Mouse (Mus musculus) ES-Bruce4 (cell line): ENCODE measurements around the gene Cobll1. TPM values are rescaled to one million over a fixed set of nuclear protein-coding genes. Genes with fewer than 3 reads are reported as not detected.

Experiments
- H3K27ac ChIP-seq: 2 replicates; pipeline ENCODE4 v1.5.1; 2012; ENCODE audit warnings: low read length, inconsistent platforms; ENCODE audit not compliant: insufficient read depth
- H3K27me3 ChIP-seq: 2 replicates; pipeline ENCODE4 v1.6.1; 2012; ENCODE audit warnings: mild to moderate bottlenecking, low read length, inconsistent platforms; ENCODE audit not compliant: control insufficient read depth, poor library complexity, insufficient read depth, severe bottlenecking
- H3K36me3 ChIP-seq: 2 replicates; pipeline ENCODE4 v1.6.1; 2012; ENCODE audit warnings: inconsistent platforms, mild to moderate bottlenecking, low read length, moderate library complexity; ENCODE audit not compliant: control insufficient read depth, poor library complexity, insufficient read depth, severe bottlenecking
- H3K4me1 ChIP-seq: one replicate; pipeline ENCODE4 v1.8.1; 2011; ENCODE audit warnings: low read length; ENCODE audit not compliant: control insufficient read depth, insufficient read depth
- H3K4me3 ChIP-seq: 2 replicates; pipeline ENCODE4 v1.5.1; 2011; ENCODE audit warnings: low read depth, mild to moderate bottlenecking, low read length
- H3K9ac ChIP-seq: 2 replicates; pipeline ENCODE4 v1.6.1; 2012; ENCODE audit warnings: low read depth, mild to moderate bottlenecking, inconsistent platforms; ENCODE audit not compliant: poor library complexity, severe bottlenecking
- H3K9me3 ChIP-seq: replicated peaks from 2 replicates; pipeline ENCODE4 v1.6.1; 2012; ENCODE audit warnings: mild to moderate bottlenecking, low read length, inconsistent platforms; ENCODE audit not compliant: control insufficient read depth, poor library complexity, insufficient read depth, severe bottlenecking
- CTCF ChIP-seq: IDR thresholded peaks from one replicate; pipeline ENCODE4 v1.8.1; 2011; ENCODE audit warnings: low read depth, low read length
- EP300 ChIP-seq: IDR thresholded peaks from 2 replicates; pipeline ENCODE4 v1.6.1; 2011; ENCODE audit warnings: low read depth, low read length; ENCODE audit not compliant: insufficient read depth
- POLR2A ChIP-seq: IDR thresholded peaks from one replicate; pipeline ENCODE4 v1.8.1; 2011; ENCODE audit warnings: low read length; ENCODE audit not compliant: insufficient read depth
- polyA plus RNA-seq: library from polyadenylated mRNA; stranded (reverse); fragments of >200 nt; gene quantifications from 2 replicates; pipeline ENCODE4 v1.2.4, GENCODE M21; 2011; ENCODE audit warnings: low read depth; ENCODE audit not compliant: missing spikeins, insufficient read depth, insufficient read length

The Cobll1 gene
- polyA plus RNA-seq, 1 experiment, result 7.4 TPM

- Histone ChIP-seq H3K27me3 (no peaks in the 10 kb centered on the region), H3K36me3 (no peaks in the 10 kb centered on the region), H3K9me3 (no peaks in the 10 kb centered on the region; the same call in 1 of the 2 replicates), H3K9ac (no peak overlapping the region), H3K27ac (no peak overlapping the region), H3K4me3 (no peak overlapping the region), H3K4me1 (no peaks in the 10 kb centered on the region)
- TF ChIP-seq CTCF, result no peak
- no peak for TF ChIP-seq EP300
- no peak for TF ChIP-seq POLR2A
Measured at GRCm38 (mm10) chr2:65048234-65049017, 190.8 kb downstream of the Cobll1 start.

Other genes starting within 250 kb of the Cobll1 start
- 3.2 and 3.4 TPM in 2 replicates for gene Grb14, start 214.4 kb downstream of the Cobll1 start, polyA plus RNA-seq
- gene Slc38a11, start 124.6 kb upstream of the Cobll1 start, polyA plus RNA-seq, result not detected in 2 replicates